Comparison of ENCODE assay signal across 8 mouse cellular contexts in genomic region chr4:117786963-117787362, GRCm38 (mm10). TPM values are rescaled to one million over a fixed set of nuclear protein-coding genes. Genes with fewer than 3 reads are reported as not detected.
A peak's percentile ranks its signal among the peaks of the same experiment; 100 is the strongest.
DNase-seq lines count a peak whose midpoint lies in the region; ATAC-seq lines count a peak whose summit lies in the region.

No protein-coding gene starts in this region.

- DNase-seq in A20 (ENCODE audit: low read depth, low spot score), result peak; percentile 87
- peak; percentile 20 for DNase-seq in c-Kit-positive CD71-positive TER-119-positive erythroid progenitor cells, embryonic 14.5 days (ENCODE audit: low spot score)
- peak; percentile 34 to 54 for DNase-seq in kidney, postnatal 4 days
- DNase-seq in right cerebral cortex, postnatal 4 days, result no peak
- no peak for DNase-seq in urinary bladder, postnatal 4 days (ENCODE audit: low spot score in 2 of 2)

- WGBS in heart, embryonic 16.5 days, result 23% methylated on average over 8 of the region's 8 CpGs
- 32% methylated on average over 8 of the region's 8 CpGs for WGBS in midbrain, embryonic 16.5 days

- no peaks in the 10 kb centered on the region for H3K4me1 ChIP-seq in heart, embryonic 16.5 days (ENCODE audit: control insufficient read depth, insufficient read depth, low read length)
- no peaks in the 10 kb centered on the region for H3K4me1 ChIP-seq in midbrain, embryonic 16.5 days (ENCODE audit: control insufficient read depth, insufficient read depth, low read length)

- no peak overlapping the region for H3K9ac ChIP-seq in heart, embryonic 16.5 days (ENCODE audit: low read length)
- no peak overlapping the region for H3K9ac ChIP-seq in midbrain, embryonic 16.5 days (ENCODE audit: low read depth, low read length)

- H3K27ac ChIP-seq in heart, embryonic 16.5 days (ENCODE audit: low read length), result no peak overlapping the region
- no peak overlapping the region for H3K27ac ChIP-seq in midbrain, embryonic 16.5 days (ENCODE audit: low read length)

- no peaks in the 10 kb centered on the region for H3K9me3 ChIP-seq in heart, embryonic 16.5 days (replicated peaks; ENCODE audit: control insufficient read depth, low read length)
- H3K9me3 ChIP-seq in midbrain, embryonic 16.5 days (replicated peaks; ENCODE audit: control insufficient read depth, low read length, poor library complexity, severe bottlenecking), result no peaks in the 10 kb centered on the region

- H3K4me3 ChIP-seq in heart, embryonic 16.5 days (ENCODE audit: low read length), result peak overlapping the region; percentile 13; the same call in 1 of the 2 replicates
- H3K4me3 ChIP-seq in midbrain, embryonic 16.5 days (ENCODE audit: low read depth, low read length), result no peak overlapping the region

- peak; percentile 65 for ATAC-seq in heart, embryonic 16.5 days (replicated peaks; ENCODE audit: extremely low read depth, insufficient read depth, low FRiP score)
- ATAC-seq in midbrain, embryonic 16.5 days, result peak; percentile 64
- no peak for ATAC-seq in megakaryocyte-erythroid progenitor cell, adult 5-6 weeks (replicated peaks; ENCODE audit: low FRiP score, low TSS enrichment, poor library complexity, severe bottlenecking)

- H3K36me3 ChIP-seq in heart, embryonic 16.5 days (ENCODE audit: control insufficient read depth, insufficient read depth), result no peaks in the 10 kb centered on the region
- H3K36me3 ChIP-seq in midbrain, embryonic 16.5 days (ENCODE audit: control insufficient read depth, insufficient read depth, low read length), result no peaks in the 10 kb centered on the region

- H3K4me2 ChIP-seq in heart, embryonic 16.5 days (ENCODE audit: low read depth, low read length), result peak overlapping the region; percentile 33
- 0 out of 2 replicates have a peak overlapping the region, but pooled peaks have one; percentile 10 for H3K4me2 ChIP-seq in midbrain, embryonic 16.5 days (ENCODE audit: low read length)

- no peaks in the 10 kb centered on the region for H3K27me3 ChIP-seq in heart, embryonic 16.5 days (ENCODE audit: control insufficient read depth, insufficient read depth, low read length)
- no peaks in the 10 kb centered on the region for H3K27me3 ChIP-seq in midbrain, embryonic 16.5 days (ENCODE audit: control insufficient read depth, insufficient read depth, low read depth, low read length)

RNA-seq across cellular contexts. Expression of gene Klf17, which starts 21.5 kb away (rescaled TPM):
- not detected in 2 replicates for polyA plus RNA-seq in heart, embryonic 16.5 days (2015; fragmentation: Nextera tagmentation; extraction: Ambion mirVana)
- polyA plus RNA-seq in midbrain, embryonic 16.5 days (2015; fragmentation: Nextera tagmentation; extraction: Ambion mirVana), result not detected in 2 replicates
- not detected in 2 replicates for total RNA-seq in megakaryocyte-erythroid progenitor cell, adult 5-6 weeks (2014; fragmentation: Nextera tagmentation)
- total RNA-seq in megakaryocyte-erythroid progenitor cell, adult 5-6 weeks (2017), result not detected in 2 replicates

RNA-seq across cellular contexts. Expression of gene Slc6a9, which starts 47.3 kb away (rescaled TPM):
- 5.3 and 6.7 TPM in 2 replicates for polyA plus RNA-seq in heart, embryonic 16.5 days (2015; fragmentation: Nextera tagmentation; extraction: Ambion mirVana)
- polyA plus RNA-seq in midbrain, embryonic 16.5 days (2015; fragmentation: Nextera tagmentation; extraction: Ambion mirVana), result 32.2 and 45.9 TPM in 2 replicates
- 0.68 and 4.9 TPM in 2 replicates for total RNA-seq in megakaryocyte-erythroid progenitor cell, adult 5-6 weeks (2014; fragmentation: Nextera tagmentation)
- 0.23 TPM in 1 of 2 replicates, not detected in the other for total RNA-seq in megakaryocyte-erythroid progenitor cell, adult 5-6 weeks (2017)

Comparison
In these comparisons a context has a peak if more than half of its experiments do, and no peak if none do; other contexts are left out.
1. DNase-seq: peak in A20 (single experiment), c-Kit-positive CD71-positive TER-119-positive erythroid progenitor cells, embryonic 14.5 days (single experiment) and kidney, postnatal 4 days (2 of 2); none in right cerebral cortex, postnatal 4 days (single experiment) and urinary bladder, postnatal 4 days (0 of 2).